Mouse (Mus musculus) liver, embryonic 15.5 days (tissue): ENCODE results near the gene Stk11. TPM values are rescaled to one million over a fixed set of nuclear protein-coding genes. Genes with fewer than 3 reads are reported as not detected.

Experiments
- ATAC-seq: fragments of 200-750 bp; cut with Nextera tagmentation; 2 replicates; pipeline ENCODE4 v1.8.0; 2017; ENCODE audit warnings: moderate number of reproducible peaks, mild to moderate bottlenecking, moderate library complexity; ENCODE audit not compliant: insufficient read depth
- H3K27ac ChIP-seq: fragments of 300-500 bp; sonication (generic); replicated peaks from 2 replicates; pipeline ENCODE4 v1.5.1; 2015; ENCODE audit warnings: mild to moderate bottlenecking, inconsistent platforms
- H3K27me3 ChIP-seq: fragments of 300-500 bp; sonication (generic); 2 replicates; pipeline ENCODE4 v1.6.1; 2015; ENCODE audit warnings: mild to moderate bottlenecking, inconsistent platforms
- H3K36me3 ChIP-seq: fragments of 300-500 bp; sonication (generic); replicated peaks from 2 replicates; pipeline ENCODE4 v1.6.1; 2015; ENCODE audit warnings: moderate library complexity, mild to moderate bottlenecking, inconsistent platforms
- H3K4me1 ChIP-seq: fragments of 300-500 bp; sonication (generic); replicated peaks from 2 replicates; pipeline ENCODE4 v1.6.1; 2015; ENCODE audit warnings: inconsistent platforms
- H3K4me2 ChIP-seq: fragments of 300-500 bp; sonication (generic); 2 replicates; pipeline ENCODE4 v1.6.1; 2015; ENCODE audit warnings: moderate library complexity, mild to moderate bottlenecking, inconsistent platforms
- H3K4me3 ChIP-seq: fragments of 300-500 bp; sonication (generic); replicated peaks from 2 replicates; pipeline ENCODE4 v1.5.1; 2015; ENCODE audit warnings: mild to moderate bottlenecking, inconsistent platforms
- H3K9ac ChIP-seq: fragments of 300-500 bp; sonication (generic); 2 replicates; pipeline ENCODE4 v1.6.1; 2015; ENCODE audit warnings: moderate library complexity, mild to moderate bottlenecking, inconsistent platforms
- H3K9me3 ChIP-seq: fragments of 300-500 bp; sonication (generic); replicated peaks from 2 replicates; pipeline ENCODE4 v1.6.1; 2016; ENCODE audit warnings: inconsistent platforms
- WGBS: fragments of 180-500 bp; shearing (Covaris S2); methylation state at CpG from one replicate; pipeline ENCODE4 v1.1.7; 2015; ENCODE audit warnings: mixed read lengths; ENCODE audit not compliant: insufficient replicate concordance; 5-methylcytosine and 5-hydroxymethylcytosine counted together
- polyA plus RNA-seq: library from polyadenylated mRNA; unstranded; fragments of >200 nt; fragmentation: Nextera tagmentation; extraction: Ambion mirVana; gene quantifications from 2 replicates; pipeline ENCODE4 v1.2.1, GENCODE M21; 2015

Stk11 gene
- polyA plus RNA-seq, 1 experiment from 2014 or later = 16.4 TPM

DNA sequence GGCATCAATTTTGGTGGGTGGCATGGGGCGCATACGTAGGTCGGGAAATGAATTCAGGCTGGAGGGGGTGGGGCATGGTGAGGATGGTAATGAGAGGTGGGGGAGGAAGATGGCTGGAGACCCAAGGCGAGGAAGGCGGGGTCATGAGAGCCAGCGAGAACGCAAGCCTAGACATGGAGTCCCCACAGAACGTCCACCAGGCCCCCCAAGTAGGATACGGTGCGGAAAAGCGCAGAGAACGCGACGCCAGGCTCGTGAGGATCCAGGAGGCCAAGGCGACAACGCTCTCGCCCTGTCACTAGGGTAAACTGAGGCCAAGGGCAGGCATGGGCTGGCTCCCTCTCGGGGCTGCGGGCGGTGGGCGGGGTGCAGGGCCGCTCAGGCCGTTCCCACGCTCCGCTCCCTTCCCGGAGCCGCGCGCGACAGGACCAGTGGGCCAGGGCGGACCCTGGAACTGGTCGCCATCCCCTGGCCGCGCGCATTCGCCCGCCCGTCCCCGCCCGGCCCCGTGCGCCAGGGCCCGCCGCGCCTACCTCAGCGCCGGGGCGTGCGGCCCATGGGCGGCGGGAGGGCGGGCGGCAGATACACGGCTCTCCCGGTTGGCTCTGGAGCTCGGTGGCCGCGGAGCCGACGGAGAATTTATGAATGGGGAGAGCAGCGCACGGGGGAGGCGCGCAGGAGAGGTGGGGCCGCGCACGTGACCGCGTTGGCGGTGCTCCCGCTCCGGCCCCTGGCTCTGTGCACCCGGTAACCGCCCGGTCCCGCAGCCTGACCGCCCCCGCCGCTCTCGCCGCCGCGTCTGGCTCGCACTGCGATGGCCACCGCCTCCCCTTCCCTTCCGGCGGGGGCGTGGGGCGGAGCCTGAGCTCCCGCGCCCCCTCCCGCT lies 23.2 kb downstream of the Stk11 start, which contains the start of gene Atp5d:
TSS of gene Atp5d (plus strand) at position 80 of the 886 bp plus-strand sequence.
- Histone ChIP-seq H3K4me3 (peak within 1 kb of the TSS; percentile 62), H3K9me3 (no peaks in the 10 kb centered on the region), H3K27me3 (peaks cover 63% of the 10 kb centered on the region), H3K27ac (peak within 1 kb of the TSS; percentile 14; the same call in 1 of the 2 replicates), H3K4me1 (peaks cover 80% of the 10 kb centered on the region), H3K4me2 (peak within 1 kb of the TSS; percentile 96), H3K9ac (peak within 1 kb of the TSS; percentile 51), H3K36me3 (peaks cover 6% of the 10 kb centered on the region)
- under 1% methylated on average over 79 of the region's 94 CpGs for WGBS
- no peak for ATAC-seq

DNA sequence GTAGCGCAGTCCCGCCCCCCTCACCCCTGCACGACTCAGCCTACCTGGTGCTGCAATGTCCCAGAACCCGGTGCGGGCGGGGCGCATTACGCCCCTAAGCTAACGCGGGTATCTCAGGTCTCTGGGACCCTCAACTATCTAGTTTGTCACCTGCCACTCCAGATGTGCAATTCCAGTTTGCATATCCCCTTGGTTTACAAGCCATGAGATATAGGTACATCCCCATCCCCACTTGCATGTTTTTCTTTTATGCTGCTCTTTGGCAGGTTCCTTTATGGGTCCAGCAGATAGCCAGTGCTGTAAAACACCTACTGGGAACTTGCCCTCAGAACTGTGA lies 23.8 kb downstream of the Stk11 start:
- peaks cover 12% of the 10 kb centered on the region for H3K36me3 ChIP-seq
- H3K4me1 ChIP-seq = peaks cover 86% of the 10 kb centered on the region
- peak overlapping the region; percentile 62 for H3K4me3 ChIP-seq
- ATAC-seq = no peak
- H3K4me2 ChIP-seq = peak overlapping the region; percentile 96
- no peaks in the 10 kb centered on the region for H3K9me3 ChIP-seq
- H3K27me3 ChIP-seq = peaks cover 63% of the 10 kb centered on the region
- H3K9ac ChIP-seq = peak overlapping the region; percentile 51; the same call in 1 of the 2 replicates
- no peak overlapping the region for H3K27ac ChIP-seq
- 3% methylated on average over 10 of the region's 10 CpGs for WGBS

DNA sequence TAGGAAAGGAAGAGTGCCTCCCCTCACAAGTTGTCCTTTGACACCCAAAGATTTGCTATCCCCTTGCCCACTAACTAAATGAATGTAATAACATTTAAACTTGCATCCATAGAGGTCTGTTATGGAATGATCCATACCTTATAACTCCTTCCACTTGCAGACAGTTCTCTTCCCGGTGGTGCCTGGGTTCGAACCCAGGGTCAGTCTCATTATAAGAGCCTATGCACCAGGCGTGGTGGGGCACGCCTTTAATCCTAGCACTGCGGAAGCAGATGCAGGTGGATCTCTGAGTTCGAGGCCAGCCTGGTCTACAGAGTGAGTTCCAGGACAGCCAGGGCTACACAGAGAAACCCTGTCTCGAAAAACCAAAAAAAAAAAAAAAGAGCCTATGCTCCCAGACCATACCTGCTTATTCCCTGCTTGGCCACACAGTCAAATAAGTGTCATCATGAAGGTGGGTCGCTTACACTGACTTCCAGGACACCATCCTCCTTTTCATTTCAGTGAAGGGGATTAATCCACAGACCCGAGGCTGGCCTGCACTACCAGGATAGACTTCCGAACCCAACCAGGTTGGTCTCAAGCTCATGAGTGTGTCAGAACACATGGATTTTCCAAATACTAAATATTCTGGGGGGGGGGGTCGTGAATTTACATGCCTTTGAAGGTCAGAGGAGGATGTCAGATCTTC lies 24.5 kb downstream of the Stk11 start:
- Histone ChIP-seq H3K36me3 (peaks cover 19% of the 10 kb centered on the region), H3K9me3 (no peaks in the 10 kb centered on the region), H3K9ac (no peak overlapping the region), H3K27ac (peak overlapping the region; percentile 95; the same call in 1 of the 2 replicates), H3K4me3 (no peak overlapping the region), H3K4me2 (peak overlapping the region; percentile 96; the same call in 1 of the 2 replicates), H3K4me1 (peaks cover 92% of the 10 kb centered on the region), H3K27me3 (peaks cover 56% of the 10 kb centered on the region)
- no peak for ATAC-seq
- WGBS = 63% methylated on average over 11 of the region's 11 CpGs

DNA sequence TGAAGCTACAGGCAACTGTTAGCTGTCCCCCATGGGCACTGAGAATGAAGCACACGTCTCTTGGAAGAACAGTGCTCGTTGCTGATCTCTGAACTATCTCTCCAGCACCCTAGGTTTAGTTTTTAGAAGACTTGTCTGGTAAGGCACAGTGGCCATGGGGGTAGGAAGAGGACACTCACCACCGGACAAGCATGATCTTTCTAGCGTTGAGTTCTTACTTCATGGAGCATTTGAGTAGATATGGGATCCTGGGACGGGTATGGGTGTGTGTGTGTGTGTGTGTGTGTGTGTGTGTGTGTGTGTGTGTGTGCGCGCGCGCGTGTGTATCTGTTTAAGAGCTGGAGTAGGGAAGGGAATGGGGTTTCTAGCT lies 25.0 kb downstream of the Stk11 start, which contains the start of gene Cbarp:
TSS of gene Cbarp (minus strand) at position 170 of the 370 bp plus-strand sequence.
- H3K4me2 ChIP-seq = peak within 1 kb of the TSS; percentile 96
- 63% methylated on average over 10 of the region's 10 CpGs for WGBS
- H3K36me3 ChIP-seq = peaks cover 24% of the 10 kb centered on the region
- H3K4me1 ChIP-seq = peaks cover 95% of the 10 kb centered on the region
- H3K27me3 ChIP-seq = peaks cover 50% of the 10 kb centered on the region
- H3K4me3 ChIP-seq = peak within 1 kb of the TSS; percentile 75
- H3K9ac ChIP-seq = peak within 1 kb of the TSS; percentile 67
- no peak for ATAC-seq
- peak within 1 kb of the TSS; percentile 95 for H3K27ac ChIP-seq
- H3K9me3 ChIP-seq = no peaks in the 10 kb centered on the region

DNA sequence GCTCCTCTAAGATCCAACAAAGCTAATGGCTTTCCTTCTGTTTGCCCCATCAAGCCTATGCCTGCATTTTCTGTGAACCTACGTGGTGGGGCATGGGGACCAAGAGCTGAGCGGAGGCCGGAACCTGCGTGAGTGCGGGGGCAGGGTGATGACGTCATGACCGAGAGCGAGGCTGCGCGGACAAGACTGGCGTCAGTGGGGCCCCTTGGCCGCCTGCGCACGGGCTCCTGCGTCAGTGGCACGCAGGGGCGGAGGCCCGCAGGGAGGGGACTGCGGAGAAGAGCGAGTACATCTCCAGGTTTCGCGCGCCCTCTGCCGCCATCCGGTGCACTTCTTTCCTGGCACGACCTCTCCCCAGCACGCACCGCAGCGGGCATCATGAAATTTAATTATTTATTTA lies 25.6 kb downstream of the Stk11 start:
- H3K4me2 ChIP-seq = peak overlapping the region; percentile 95
- H3K9me3 ChIP-seq = no peaks in the 10 kb centered on the region
- peak overlapping the region; percentile 95 for H3K27ac ChIP-seq
- H3K36me3 ChIP-seq = peaks cover 30% of the 10 kb centered on the region
- H3K9ac ChIP-seq = peak overlapping the region; percentile 67
- H3K4me1 ChIP-seq = peaks cover 95% of the 10 kb centered on the region
- ATAC-seq = peak; percentile 65
- H3K27me3 ChIP-seq = peaks cover 44% of the 10 kb centered on the region
- WGBS = under 1% methylated on average over 29 of the region's 29 CpGs
- peak overlapping the region; percentile 75 for H3K4me3 ChIP-seq

DNA sequence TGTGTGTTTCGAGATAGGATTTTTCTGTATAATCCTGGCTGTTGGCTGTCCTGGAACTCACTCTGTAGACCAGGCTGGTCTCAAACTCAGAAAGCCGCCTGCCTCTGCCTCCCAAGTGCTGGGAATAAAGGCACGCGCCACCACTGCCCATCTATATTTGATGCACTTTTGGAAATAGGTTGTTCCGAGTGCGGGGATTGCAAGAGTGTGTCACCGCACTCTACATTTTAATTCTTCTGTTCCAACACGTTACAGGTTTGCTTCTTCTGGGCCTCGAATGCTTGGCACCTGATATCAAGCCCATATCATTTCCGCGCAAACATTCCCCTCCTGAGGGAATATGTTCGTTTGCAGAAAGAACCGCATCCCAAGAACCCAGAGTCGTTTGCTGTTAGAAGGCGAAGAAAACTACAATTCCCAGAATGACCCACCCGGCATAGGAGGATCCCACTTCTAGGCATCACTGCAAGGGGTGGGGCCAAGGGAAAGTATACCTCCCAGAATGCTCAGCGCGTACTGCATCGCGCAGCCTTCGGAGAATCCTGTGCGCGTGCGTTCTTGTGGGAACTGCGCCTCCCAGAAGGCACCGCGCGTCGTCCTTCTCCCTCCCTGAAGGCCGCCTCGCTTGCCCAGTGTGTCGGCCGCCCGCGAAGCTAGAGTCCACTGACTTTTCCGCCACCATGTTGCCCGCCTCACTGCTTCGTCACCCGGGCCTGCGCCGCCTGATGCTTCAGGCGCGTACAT lies 26.4 kb downstream of the Stk11 start:
- under 1% methylated on average over 43 of the region's 43 CpGs for WGBS

DNA sequence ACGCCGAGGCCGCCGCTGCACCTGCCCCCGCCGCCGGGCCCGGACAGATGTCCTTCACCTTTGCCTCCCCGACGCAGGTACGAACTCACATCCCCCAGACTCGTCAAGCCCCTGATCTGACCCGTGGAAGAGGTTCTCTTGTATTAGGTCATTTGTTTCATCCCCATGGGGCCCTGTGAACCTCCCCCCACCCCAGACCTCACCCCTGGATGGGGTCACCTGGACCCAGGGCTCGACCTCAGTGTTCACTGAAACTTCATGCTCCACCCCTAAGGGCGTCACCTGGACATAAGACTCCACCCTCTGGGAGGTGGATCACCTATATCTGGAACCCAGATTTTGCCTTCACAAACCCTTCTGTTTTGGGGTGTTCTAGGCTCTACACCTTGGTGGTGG lies 26.9 kb downstream of the Stk11 start:
- Histone ChIP-seq H3K4me3 (peak overlapping the region; percentile 75), H3K9ac (peak overlapping the region; percentile 85), H3K9me3 (no peaks in the 10 kb centered on the region), H3K27ac (peak overlapping the region; percentile 95), H3K4me1 (peaks cover 95% of the 10 kb centered on the region), H3K27me3 (peaks cover 32% of the 10 kb centered on the region), H3K36me3 (peaks cover 36% of the 10 kb centered on the region), H3K4me2 (peak overlapping the region; percentile 95)
- peak; percentile 46 for ATAC-seq
- under 1% methylated on average over 15 of the region's 15 CpGs for WGBS

More for the DNA sequence above, 26.4 kb downstream of the Stk11 start:
- H3K4me3 ChIP-seq = peak overlapping the region; percentile 75
- H3K36me3 ChIP-seq = peaks cover 36% of the 10 kb centered on the region
- H3K4me1 ChIP-seq = peaks cover 95% of the 10 kb centered on the region
- no peaks in the 10 kb centered on the region for H3K9me3 ChIP-seq
- peak overlapping the region; percentile 85 for H3K9ac ChIP-seq
- peak overlapping the region; percentile 95 for H3K27ac ChIP-seq
- peak; percentile 81 for ATAC-seq
- H3K27me3 ChIP-seq = peaks cover 37% of the 10 kb centered on the region
- peak overlapping the region; percentile 95 for H3K4me2 ChIP-seq

DNA sequence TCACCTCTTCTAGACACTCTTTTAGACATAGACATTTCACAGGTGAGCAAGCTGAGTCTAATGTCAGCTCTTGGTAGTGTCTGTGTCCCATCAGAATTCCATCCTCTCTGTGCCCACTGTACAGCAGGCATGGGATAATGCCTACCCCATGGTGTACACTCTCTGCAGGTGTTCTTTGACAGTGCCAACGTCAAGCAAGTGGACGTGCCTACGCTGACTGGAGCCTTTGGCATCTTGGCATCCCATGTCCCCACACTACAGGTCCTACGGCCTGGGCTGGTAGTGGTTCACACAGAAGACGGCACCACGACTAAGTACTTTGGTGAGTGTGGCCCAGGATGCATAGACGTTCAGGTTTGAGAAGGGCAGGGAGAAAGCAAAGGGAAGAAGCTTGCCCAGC lies 28.1 kb downstream of the Stk11 start:
- Histone ChIP-seq H3K4me2 (peak overlapping the region; percentile 95; the same call in 1 of the 2 replicates), H3K4me1 (peaks cover 93% of the 10 kb centered on the region), H3K36me3 (peaks cover 36% of the 10 kb centered on the region), H3K4me3 (no peak overlapping the region), H3K9me3 (no peaks in the 10 kb centered on the region), H3K27ac (no peak overlapping the region), H3K27me3 (peaks cover 20% of the 10 kb centered on the region), H3K9ac (no peak overlapping the region)
- no peak for ATAC-seq
- 88% methylated on average over 7 of the region's 7 CpGs for WGBS

DNA sequence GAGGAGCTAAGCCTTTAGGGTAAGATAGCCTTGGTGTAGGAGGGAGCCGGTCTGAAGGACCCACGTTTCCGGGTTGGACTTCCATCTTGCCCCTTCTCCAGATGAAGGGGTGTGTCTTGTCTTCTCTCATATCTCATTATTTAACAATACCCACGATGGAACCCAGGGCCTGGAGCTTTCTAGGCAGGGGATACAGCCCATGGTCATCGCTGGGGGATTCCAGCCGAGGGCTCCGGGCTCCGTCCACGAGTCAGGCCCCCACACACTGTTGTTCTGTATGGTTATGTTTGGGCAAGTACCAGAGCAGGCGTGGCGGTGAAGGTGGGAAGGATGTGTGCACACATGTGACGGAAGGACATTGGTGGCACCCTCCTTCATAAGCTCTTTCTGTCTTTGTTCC lies 28.6 kb downstream of the Stk11 start:
- WGBS = 83% methylated on average over 12 of the region's 12 CpGs
- Histone ChIP-seq H3K4me1 (peaks cover 88% of the 10 kb centered on the region), H3K9ac (no peak overlapping the region), H3K9me3 (no peaks in the 10 kb centered on the region), H3K4me2 (no peak overlapping the region), H3K27me3 (peaks cover 15% of the 10 kb centered on the region), H3K36me3 (peaks cover 36% of the 10 kb centered on the region), H3K4me3 (no peak overlapping the region), H3K27ac (no peak overlapping the region)
- no peak for ATAC-seq

DNA sequence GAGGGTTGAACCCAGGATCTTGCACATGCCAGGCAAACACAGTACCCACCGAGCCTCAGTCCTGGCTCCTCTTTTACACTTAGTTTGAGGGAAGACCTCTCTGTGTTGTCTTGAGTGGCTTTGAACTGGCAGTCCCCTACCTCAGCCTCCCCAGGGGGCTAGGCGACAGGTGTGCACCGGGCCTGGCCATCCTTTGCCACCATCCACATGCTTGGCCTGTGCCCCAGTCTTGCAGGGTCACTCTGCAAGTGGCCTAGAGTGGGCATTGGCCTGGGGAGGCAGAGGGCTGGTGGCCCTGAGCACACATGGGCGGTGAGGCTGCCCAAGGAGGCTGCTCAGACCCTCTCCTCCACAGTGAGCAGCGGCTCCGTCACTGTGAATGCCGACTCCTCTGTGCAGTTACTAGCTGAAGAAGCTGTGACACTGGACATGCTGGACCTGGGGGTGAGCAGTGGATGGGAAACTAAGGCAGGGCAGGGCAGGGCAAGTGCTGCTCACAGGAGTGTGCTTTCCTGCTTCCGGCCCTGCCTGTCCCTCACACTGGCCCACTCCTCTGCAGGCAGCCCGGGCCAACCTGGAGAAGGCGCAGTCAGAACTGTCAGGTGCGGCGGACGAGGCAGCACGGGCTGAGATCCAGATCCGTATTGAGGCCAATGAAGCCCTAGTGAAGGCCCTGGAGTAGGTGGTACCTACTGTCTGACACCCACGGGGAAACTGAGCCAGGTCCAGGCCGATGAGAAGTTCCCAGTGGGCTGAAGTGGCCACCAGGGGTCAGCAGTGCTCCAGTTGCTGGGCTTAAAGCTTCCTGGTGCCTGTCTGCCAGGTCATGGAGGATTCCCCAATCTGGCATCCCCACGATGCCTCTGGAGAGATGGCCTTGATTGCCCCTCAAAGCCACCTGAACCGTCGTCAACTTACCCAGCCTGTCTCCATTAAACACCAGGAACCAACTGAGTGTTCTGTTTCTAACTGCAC lies 29.5 kb downstream of the Stk11 start:
- no peaks in the 10 kb centered on the region for H3K9me3 ChIP-seq
- peak overlapping the region; percentile 96; the same call in 1 of the 2 replicates for H3K4me2 ChIP-seq
- H3K27ac ChIP-seq = peak overlapping the region; percentile 96
- H3K4me1 ChIP-seq = peaks cover 85% of the 10 kb centered on the region
- H3K9ac ChIP-seq = 0 out of 2 replicates have a peak overlapping the region, but pooled peaks have one; percentile 1
- ATAC-seq = no peak
- 72% methylated on average over 20 of the region's 20 CpGs for WGBS
- H3K4me3 ChIP-seq = peak overlapping the region; percentile 10; the same call in 1 of the 2 replicates
- peaks cover 38% of the 10 kb centered on the region for H3K36me3 ChIP-seq
- peaks cover 5% of the 10 kb centered on the region; the same call in 1 of the 2 replicates for H3K27me3 ChIP-seq
